Mouse (Mus musculus): ENCODE measurements around the gene Ebf3. TPM values are rescaled to one million over a fixed set of nuclear protein-coding genes. Genes with fewer than 3 reads are reported as not detected.

Ebf3 gene
- polyA plus RNA-seq, 1 experiment from 2014 or later: 11.2 TPM

DNA sequence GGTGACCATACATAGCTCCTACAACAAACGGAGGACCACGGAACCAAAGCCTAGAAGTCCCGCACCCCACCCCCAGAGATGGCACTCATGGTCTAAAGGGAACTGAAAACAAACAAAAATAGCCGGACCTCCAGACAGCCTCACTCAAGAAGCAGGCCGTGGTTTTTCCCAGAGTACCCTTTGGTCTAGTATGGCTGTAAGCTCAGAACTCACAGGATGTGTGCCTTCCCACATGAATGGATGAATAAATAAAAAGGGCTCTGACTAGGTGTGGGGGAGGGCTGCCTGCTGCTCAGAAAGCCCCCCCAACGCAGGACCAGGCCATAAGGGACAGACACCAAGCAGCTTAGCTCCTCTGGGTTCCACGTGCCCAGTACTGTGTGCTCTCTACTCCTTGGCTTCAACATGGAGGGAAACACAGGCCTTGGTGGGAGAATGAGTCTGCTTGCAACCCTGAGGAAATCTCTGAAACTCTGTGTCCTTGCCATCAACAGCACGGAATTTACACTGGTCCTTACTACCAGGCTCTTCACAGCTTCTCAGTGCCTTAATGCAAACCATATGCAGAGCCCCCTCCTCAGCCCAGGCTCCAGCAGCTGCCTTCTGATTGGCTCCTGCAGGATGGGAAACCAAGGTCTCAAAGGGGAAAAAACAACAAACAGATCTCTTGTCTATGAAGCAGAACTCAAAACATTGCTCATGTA lies 45.6 kb downstream of the Ebf3 start:
- no peaks in the 10 kb centered on the region for H3K9me3 ChIP-seq (ENCODE audit: control insufficient read depth, low read length)
- no peaks in the 10 kb centered on the region for H3K27me3 ChIP-seq (ENCODE audit: control insufficient read depth, insufficient read depth, low read length)
- H3K4me1 ChIP-seq (ENCODE audit: control insufficient read depth, insufficient read depth, low read length): peaks cover 26% of the 10 kb centered on the region
- H3K4me2 ChIP-seq: no peak overlapping the region
- no peak for ATAC-seq (ENCODE audit: low FRiP score)
- H3K9ac ChIP-seq (ENCODE audit: low read length): no peak overlapping the region
- no peaks in the 10 kb centered on the region for H3K36me3 ChIP-seq (ENCODE audit: control insufficient read depth, insufficient read depth, low read length)
- no peak overlapping the region for H3K4me3 ChIP-seq (ENCODE audit: low read depth, low read length)
- 71% methylated on average over 8 of the region's 8 CpGs for WGBS
- H3K27ac ChIP-seq (ENCODE audit: low read depth, low read length): no peak overlapping the region; the same call in 1 of the 2 replicates
- no peak for DNase-seq (ENCODE audit: low spot score, missing footprints)

DNA sequence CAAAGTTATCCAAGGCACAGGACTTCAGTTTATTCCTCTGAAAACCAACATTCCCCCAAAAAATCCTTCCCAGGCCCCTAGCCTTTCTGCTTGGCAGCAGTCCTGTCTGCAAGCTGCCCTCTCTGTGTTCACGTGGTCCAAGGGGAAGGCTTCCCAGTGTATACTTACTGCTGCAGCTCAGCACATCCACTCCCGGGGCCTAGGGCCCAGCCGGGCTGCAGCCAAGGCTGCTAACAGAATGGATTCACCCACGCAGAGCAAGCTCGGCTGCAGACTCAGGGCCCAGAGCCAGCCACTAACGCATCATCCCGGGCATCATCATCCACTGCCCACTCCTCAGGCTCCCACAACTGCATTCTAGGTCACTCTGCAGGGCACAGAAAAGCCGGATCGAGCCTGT lies 46.8 kb downstream of the Ebf3 start:
- H3K4me1 ChIP-seq (ENCODE audit: control insufficient read depth, insufficient read depth, low read length): peaks cover 26% of the 10 kb centered on the region
- H3K27me3 ChIP-seq (ENCODE audit: control insufficient read depth, insufficient read depth, low read length): no peaks in the 10 kb centered on the region
- ATAC-seq (ENCODE audit: low FRiP score) (no peak), DNase-seq (ENCODE audit: low spot score, missing footprints) (no peak)
- H3K9me3 ChIP-seq (ENCODE audit: control insufficient read depth, low read length): no peaks in the 10 kb centered on the region
- 65% methylated on average over 9 of the region's 9 CpGs for WGBS
- H3K4me3 ChIP-seq (ENCODE audit: low read depth, low read length): no peak overlapping the region
- no peak overlapping the region for H3K27ac ChIP-seq (ENCODE audit: low read depth, low read length)
- no peak overlapping the region for H3K9ac ChIP-seq (ENCODE audit: low read length)
- no peak overlapping the region for H3K4me2 ChIP-seq
- no peaks in the 10 kb centered on the region for H3K36me3 ChIP-seq (ENCODE audit: control insufficient read depth, insufficient read depth, low read length)

GRCm38 (mm10) chr7:137266575-137266974 lies 47.7 kb downstream of the Ebf3 start:
- DNase-seq (ENCODE audit: low spot score, missing footprints) (no peak), ATAC-seq (ENCODE audit: low FRiP score) (peak; percentile 72)
- no peaks in the 10 kb centered on the region for H3K27me3 ChIP-seq (ENCODE audit: control insufficient read depth, insufficient read depth, low read length)
- no peak overlapping the region for H3K27ac ChIP-seq (ENCODE audit: low read depth, low read length)
- H3K9ac ChIP-seq (ENCODE audit: low read length): no peak overlapping the region
- WGBS: 13% methylated on average over 17 of the region's 17 CpGs
- no peaks in the 10 kb centered on the region for H3K36me3 ChIP-seq (ENCODE audit: control insufficient read depth, insufficient read depth, low read length)
- peaks cover 26% of the 10 kb centered on the region for H3K4me1 ChIP-seq (ENCODE audit: control insufficient read depth, insufficient read depth, low read length)
- no peaks in the 10 kb centered on the region for H3K9me3 ChIP-seq (ENCODE audit: control insufficient read depth, low read length)
- peak overlapping the region; percentile 8; the same call in 1 of the 2 replicates for H3K4me2 ChIP-seq
- no peak overlapping the region for H3K4me3 ChIP-seq (ENCODE audit: low read depth, low read length)

GRCm38 (mm10) chr7:137262330-137262729 lies 51.9 kb downstream of the Ebf3 start:
- DNase-seq (ENCODE audit: low spot score, missing footprints) (no peak), ATAC-seq (ENCODE audit: low FRiP score) (0 out of 2 replicates have a peak, but pooled peaks have one; percentile 22)
- Histone ChIP-seq H3K4me3 (ENCODE audit: low read depth, low read length) (no peak overlapping the region), H3K4me2 (no peak overlapping the region), H3K4me1 (ENCODE audit: control insufficient read depth, insufficient read depth, low read length) (peaks cover 5% of the 10 kb centered on the region; the same call in 1 of the 2 replicates), H3K36me3 (ENCODE audit: control insufficient read depth, insufficient read depth, low read length) (no peaks in the 10 kb centered on the region), H3K27ac (ENCODE audit: low read depth, low read length) (no peak overlapping the region), H3K9me3 (ENCODE audit: control insufficient read depth, low read length) (no peaks in the 10 kb centered on the region), H3K27me3 (ENCODE audit: control insufficient read depth, insufficient read depth, low read length) (no peaks in the 10 kb centered on the region), H3K9ac (ENCODE audit: low read length) (no peak overlapping the region)
- WGBS: 91% methylated on average over 8 of the region's 8 CpGs

DNA sequence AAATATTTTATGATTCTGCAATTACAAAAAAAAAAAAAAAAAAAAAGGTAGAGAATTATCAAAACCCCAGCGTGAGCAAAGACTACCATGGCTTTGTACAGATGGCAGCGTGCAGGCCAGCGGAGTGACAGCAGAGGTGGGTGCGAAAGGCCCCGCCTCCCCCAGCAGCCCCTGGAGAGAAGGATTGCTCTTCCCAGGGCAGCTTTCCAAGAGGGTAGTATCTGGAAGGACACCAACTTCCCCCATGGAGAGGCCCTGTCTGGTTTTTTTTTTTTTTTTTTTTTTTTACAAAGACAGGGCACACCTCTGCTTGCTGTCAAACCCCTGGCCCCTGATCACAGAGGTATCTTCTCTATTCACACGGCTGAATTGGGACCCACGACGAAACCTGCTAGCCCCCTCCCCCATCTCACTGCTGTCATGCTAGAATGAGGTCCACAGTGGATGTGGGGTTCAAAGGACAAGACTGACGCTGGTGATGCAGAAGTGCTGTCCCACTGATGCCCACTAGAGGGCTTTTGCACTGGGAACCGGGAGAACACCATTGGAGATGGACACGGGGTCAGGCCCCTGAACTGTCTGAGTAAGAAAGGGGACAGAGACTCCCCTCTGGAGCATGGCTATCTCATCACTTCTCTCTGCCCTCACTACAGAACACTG lies 67.9 kb downstream of the Ebf3 start:
- Histone ChIP-seq H3K4me2 (no peak overlapping the region), H3K27me3 (ENCODE audit: control insufficient read depth, insufficient read depth, low read length) (peaks cover 2% of the 10 kb centered on the region; the same call in 1 of the 2 replicates), H3K27ac (ENCODE audit: low read depth, low read length) (no peak overlapping the region), H3K9ac (ENCODE audit: low read length) (no peak overlapping the region), H3K4me1 (ENCODE audit: control insufficient read depth, insufficient read depth, low read length) (peaks cover 24% of the 10 kb centered on the region), H3K4me3 (ENCODE audit: low read depth, low read length) (no peak overlapping the region), H3K36me3 (ENCODE audit: control insufficient read depth, insufficient read depth, low read length) (no peaks in the 10 kb centered on the region), H3K9me3 (ENCODE audit: control insufficient read depth, low read length) (no peaks in the 10 kb centered on the region)
- DNase-seq (ENCODE audit: low spot score, missing footprints): peak; percentile 95
- peak; percentile 43; the same call in 1 of the 2 replicates for ATAC-seq (ENCODE audit: low FRiP score)
- WGBS: 34% methylated on average over 11 of the region's 11 CpGs

GRCm38 (mm10) chr7:137244839-137245238 lies 69.4 kb downstream of the Ebf3 start:
- ATAC-seq (ENCODE audit: low FRiP score) (no peak), DNase-seq (ENCODE audit: low spot score, missing footprints) (no peak)
- no peaks in the 10 kb centered on the region for H3K27me3 ChIP-seq (ENCODE audit: control insufficient read depth, insufficient read depth, low read length)
- peaks cover 21% of the 10 kb centered on the region for H3K4me1 ChIP-seq (ENCODE audit: control insufficient read depth, insufficient read depth, low read length)
- H3K9me3 ChIP-seq (ENCODE audit: control insufficient read depth, low read length): no peaks in the 10 kb centered on the region
- no peak overlapping the region for H3K4me3 ChIP-seq (ENCODE audit: low read depth, low read length)
- no peak overlapping the region for H3K4me2 ChIP-seq
- peak overlapping the region; percentile 0; the same call in 1 of the 2 replicates for H3K27ac ChIP-seq (ENCODE audit: low read depth, low read length)
- H3K36me3 ChIP-seq (ENCODE audit: control insufficient read depth, insufficient read depth, low read length): no peaks in the 10 kb centered on the region
- no peak overlapping the region for H3K9ac ChIP-seq (ENCODE audit: low read length)
- 77% methylated on average over 7 of the region's 7 CpGs for WGBS

- ATAC-seq (ENCODE audit: low FRiP score): no peak
- 93% methylated on average over 8 of the region's 8 CpGs for WGBS
- Histone ChIP-seq H3K27me3 (ENCODE audit: control insufficient read depth, insufficient read depth, low read length) (no peaks in the 10 kb centered on the region), H3K9me3 (ENCODE audit: control insufficient read depth, low read length) (no peaks in the 10 kb centered on the region), H3K4me1 (ENCODE audit: control insufficient read depth, insufficient read depth, low read length) (peaks cover 15% of the 10 kb centered on the region), H3K4me3 (ENCODE audit: low read depth, low read length) (no peak overlapping the region), H3K36me3 (ENCODE audit: control insufficient read depth, insufficient read depth, low read length) (no peaks in the 10 kb centered on the region), H3K27ac (ENCODE audit: low read depth, low read length) (no peak overlapping the region), H3K9ac (ENCODE audit: low read length) (no peak overlapping the region), H3K4me2 (no peak overlapping the region)
- no peak for DNase-seq (ENCODE audit: low spot score, missing footprints)
Measured at GRCm38 (mm10) chr7:137240481-137240880, 73.8 kb downstream of the Ebf3 start.

DNA sequence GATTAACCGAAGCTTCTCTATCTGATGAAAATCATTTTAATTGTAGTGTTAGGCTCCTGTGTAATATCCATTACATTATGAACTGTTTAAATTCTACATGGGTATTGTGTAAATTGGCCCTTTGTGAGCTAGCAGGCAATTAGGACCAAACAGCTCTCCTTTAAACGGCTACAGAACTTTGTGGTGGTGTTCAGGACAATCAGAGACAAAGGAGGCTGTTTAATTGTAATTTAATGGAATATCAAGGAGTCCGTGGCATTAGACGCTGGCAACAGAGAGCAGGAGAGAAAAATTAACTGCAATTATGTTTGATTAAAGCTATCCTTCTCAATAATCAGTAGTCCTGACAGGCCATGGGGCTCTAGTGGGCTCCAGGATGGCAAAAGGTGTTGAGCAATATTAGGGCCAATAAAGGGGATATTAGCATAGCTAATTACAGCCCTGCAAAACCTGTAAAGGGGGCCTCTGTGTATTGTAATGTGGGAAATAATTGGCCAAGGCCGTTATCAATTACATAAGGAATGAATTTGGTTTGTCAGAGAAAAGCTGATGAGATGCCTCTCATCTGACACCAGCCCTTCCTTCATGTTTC lies 74.6 kb downstream of the Ebf3 start:
- no peak overlapping the region for H3K4me2 ChIP-seq
- no peak overlapping the region for H3K27ac ChIP-seq (ENCODE audit: low read depth, low read length)
- no peaks in the 10 kb centered on the region for H3K9me3 ChIP-seq (ENCODE audit: control insufficient read depth, low read length)
- WGBS: 77% methylated on average over 5 of the region's 5 CpGs
- no peaks in the 10 kb centered on the region for H3K27me3 ChIP-seq (ENCODE audit: control insufficient read depth, insufficient read depth, low read length)
- H3K9ac ChIP-seq (ENCODE audit: low read length): no peak overlapping the region
- H3K36me3 ChIP-seq (ENCODE audit: control insufficient read depth, insufficient read depth, low read length): no peaks in the 10 kb centered on the region
- ATAC-seq (ENCODE audit: low FRiP score): no peak
- H3K4me1 ChIP-seq (ENCODE audit: control insufficient read depth, insufficient read depth, low read length): peaks cover 11% of the 10 kb centered on the region
- H3K4me3 ChIP-seq (ENCODE audit: low read depth, low read length): no peak overlapping the region
- DNase-seq (ENCODE audit: low spot score, missing footprints): no peak

- no peaks in the 10 kb centered on the region for H3K27me3 ChIP-seq (ENCODE audit: control insufficient read depth, insufficient read depth, low read length)
- DNase-seq (ENCODE audit: low spot score, missing footprints) (no peak), ATAC-seq (ENCODE audit: low FRiP score) (no peak)
- WGBS: 84% methylated on average over 12 of the region's 12 CpGs
- no peaks in the 10 kb centered on the region for H3K36me3 ChIP-seq (ENCODE audit: control insufficient read depth, insufficient read depth, low read length)
- no peak overlapping the region for H3K9ac ChIP-seq (ENCODE audit: low read length)
- no peaks in the 10 kb centered on the region for H3K9me3 ChIP-seq (ENCODE audit: control insufficient read depth, low read length)
- H3K4me3 ChIP-seq (ENCODE audit: low read depth, low read length): no peak overlapping the region
- no peak overlapping the region for H3K4me2 ChIP-seq
- 0 out of 2 replicates have a peak, but pooled peaks cover 5% of the 10 kb centered on the region for H3K4me1 ChIP-seq (ENCODE audit: control insufficient read depth, insufficient read depth, low read length)
- no peak overlapping the region for H3K27ac ChIP-seq (ENCODE audit: low read depth, low read length)
Measured at GRCm38 (mm10) chr7:137237419-137237818, 76.8 kb downstream of the Ebf3 start.

All from midbrain, embryonic 11.5 days (tissue).